In genomic region chr3:103169771-103170170, GRCm38 (mm10) we compare ENCODE assay signal across 9 mouse cellular contexts. TPM values are rescaled to one million over a fixed set of nuclear protein-coding genes. Genes with fewer than 3 reads are reported as not detected.
A peak's percentile ranks its signal among the peaks of the same experiment; 100 is the strongest.
DNase-seq lines count a peak whose midpoint lies in the region; ATAC-seq lines count a peak whose summit lies in the region.
"Had no signal": no experiment of that assay in that cellular context is flagged by ENCODE, and none has a peak within 500 bp of the region (broad histone marks: within the 10 kb centered on the region; RNA-seq: fewer than 3 reads in every experiment).

No protein-coding gene starts in this region.

- ATAC-seq in midbrain, embryonic 11.5 days (ENCODE audit: low FRiP score), result no peak
- ATAC-seq in midbrain, embryonic 16.5 days, result no peak
- ATAC-seq in limb, embryonic 11.5 days (ENCODE audit: insufficient number of reproducible peaks, low FRiP score, low TSS enrichment, low read depth), result no peak

- H3K4me3 ChIP-seq in midbrain, embryonic 11.5 days (ENCODE audit: low read depth, low read length), result no peak overlapping the region
- no peak overlapping the region for H3K4me3 ChIP-seq in midbrain, embryonic 16.5 days (ENCODE audit: low read depth, low read length)
- no peak overlapping the region for H3K4me3 ChIP-seq in limb, embryonic 11.5 days (ENCODE audit: low read depth, low read length)
- H3K4me3 ChIP-seq: heart, embryonic 13.5 days had no signal

- no peak overlapping the region for H3K4me2 ChIP-seq in midbrain, embryonic 11.5 days
- H3K4me2 ChIP-seq in midbrain, embryonic 16.5 days (ENCODE audit: low read length), result no peak overlapping the region
- no peak overlapping the region for H3K4me2 ChIP-seq in limb, embryonic 11.5 days (ENCODE audit: low read depth, severe bottlenecking)
- H3K4me2 ChIP-seq: heart, embryonic 13.5 days had no signal

- peak; percentile 98 for DNase-seq in midbrain, embryonic 11.5 days (ENCODE audit: low spot score, missing footprints)
- peak; percentile 74 for DNase-seq in c-Kit-negative CD71-positive TER-119-positive erythroid progenitor cells, embryonic 14.5 days (ENCODE audit: low read depth, low spot score)
- peak; percentile 44 to 92 for DNase-seq in frontal cortex, adult 2 months (ENCODE audit: extremely low spot score in 1 of 2, low spot score in 1 of 2)
- peak; percentile 67 to 84 for DNase-seq in kidney, adult 8-10 months
- DNase-seq in limb, embryonic 11.5 days (ENCODE audit: low spot score), result peak; percentile 89
- DNase-seq in ovary, postnatal 36 days (ENCODE audit: low spot score), result peak; percentile 75
- DNase-seq in thymus, postnatal 25 days, result peak; percentile 85

- no peaks in the 10 kb centered on the region for H3K27me3 ChIP-seq in midbrain, embryonic 11.5 days (ENCODE audit: control insufficient read depth, insufficient read depth, low read length)
- no peaks in the 10 kb centered on the region for H3K27me3 ChIP-seq in midbrain, embryonic 16.5 days (ENCODE audit: control insufficient read depth, insufficient read depth, low read depth, low read length)
- H3K27me3 ChIP-seq in limb, embryonic 11.5 days (ENCODE audit: control insufficient read depth, insufficient read depth, low read length), result no peaks in the 10 kb centered on the region
- H3K27me3 ChIP-seq: heart, embryonic 13.5 days had no signal

- H3K27ac ChIP-seq in midbrain, embryonic 11.5 days (ENCODE audit: low read depth, low read length), result no peak overlapping the region
- no peak overlapping the region for H3K27ac ChIP-seq in midbrain, embryonic 16.5 days (ENCODE audit: low read length)
- no peak overlapping the region for H3K27ac ChIP-seq in limb, embryonic 11.5 days (replicated peaks; ENCODE audit: low read depth, low read length)
- H3K27ac ChIP-seq: heart, embryonic 13.5 days had no signal

- H3K9ac ChIP-seq in midbrain, embryonic 11.5 days (ENCODE audit: low read length), result no peak overlapping the region
- no peak overlapping the region for H3K9ac ChIP-seq in midbrain, embryonic 16.5 days (ENCODE audit: low read depth, low read length)
- H3K9ac ChIP-seq in limb, embryonic 11.5 days (ENCODE audit: low read length), result no peak overlapping the region
- H3K9ac ChIP-seq: heart, embryonic 13.5 days had no signal

- WGBS in midbrain, embryonic 11.5 days, result 14% methylated on average over 4 of the region's 4 CpGs
- 11% methylated on average over 4 of the region's 4 CpGs for WGBS in midbrain, embryonic 16.5 days
- 16% methylated on average over 4 of the region's 4 CpGs for WGBS in limb, embryonic 11.5 days

- H3K36me3 ChIP-seq in midbrain, embryonic 11.5 days (ENCODE audit: control insufficient read depth, insufficient read depth, low read length), result no peaks in the 10 kb centered on the region
- peaks cover 5% of the 10 kb centered on the region for H3K36me3 ChIP-seq in midbrain, embryonic 16.5 days (ENCODE audit: control insufficient read depth, insufficient read depth, low read length)
- peaks cover 2% of the 10 kb centered on the region; the same call in 1 of the 2 replicates for H3K36me3 ChIP-seq in limb, embryonic 11.5 days (ENCODE audit: control insufficient read depth, insufficient read depth, low read length)

- H3K9me3 ChIP-seq in midbrain, embryonic 11.5 days (ENCODE audit: control insufficient read depth, low read length), result no peaks in the 10 kb centered on the region
- H3K9me3 ChIP-seq in midbrain, embryonic 16.5 days (replicated peaks; ENCODE audit: control insufficient read depth, low read length, poor library complexity, severe bottlenecking), result no peaks in the 10 kb centered on the region
- H3K9me3 ChIP-seq in limb, embryonic 11.5 days (ENCODE audit: control insufficient read depth, low read length), result no peaks in the 10 kb centered on the region
- H3K9me3 ChIP-seq: heart, embryonic 13.5 days had no signal

- H3K4me1 ChIP-seq in midbrain, embryonic 11.5 days (ENCODE audit: control insufficient read depth, insufficient read depth, low read length), result peaks cover 6% of the 10 kb centered on the region
- H3K4me1 ChIP-seq in midbrain, embryonic 16.5 days (ENCODE audit: control insufficient read depth, insufficient read depth, low read length), result peaks cover 15% of the 10 kb centered on the region
- H3K4me1 ChIP-seq in limb, embryonic 11.5 days (ENCODE audit: control insufficient read depth, insufficient read depth, low read length), result no peaks in the 10 kb centered on the region

RNA-seq across cellular contexts. Expression of gene Bcas2, which starts 1.7 kb away (rescaled TPM):
- 250 and 276 TPM in 2 replicates for polyA plus RNA-seq in midbrain, embryonic 11.5 days (2014; fragmentation: Nextera tagmentation; extraction: Ambion mirVana)
- 243 and 253 TPM in 2 replicates for polyA plus RNA-seq in midbrain, embryonic 16.5 days (2015; fragmentation: Nextera tagmentation; extraction: Ambion mirVana)
- 124 and 127 TPM in 2 replicates for polyA plus RNA-seq in frontal cortex, adult 2 months (2012; rRNA removed)
- polyA plus RNA-seq in limb, embryonic 11.5 days (2014; fragmentation: Nextera tagmentation; extraction: Ambion mirVana), result 266 and 274 TPM in 2 replicates
